ENCODE assay signal across 8 mouse cellular contexts in genomic region chr10:54074609-54075421, GRCm38 (mm10). TPM values are rescaled to one million over a fixed set of nuclear protein-coding genes. Genes with fewer than 3 reads are reported as not detected.
DNase-seq lines count a peak whose midpoint lies in the region; ATAC-seq lines count a peak whose summit lies in the region.

No protein-coding gene starts in this region.

- ATAC-seq in liver, embryonic 12.5 days = peak; percentile 14
- ATAC-seq in neural tube, embryonic 11.5 days (ENCODE audit: insufficient read depth, low FRiP score, low TSS enrichment) = peak; percentile 58

- peak overlapping the region; percentile 65 for H3K27ac ChIP-seq in forebrain, embryonic 10.5 days
- H3K27ac ChIP-seq in hindbrain, embryonic 10.5 days = peak overlapping the region; percentile 81
- peak overlapping the region; percentile 83 for H3K27ac ChIP-seq in liver, embryonic 12.5 days
- no peak overlapping the region for H3K27ac ChIP-seq in neural tube, embryonic 11.5 days (ENCODE audit: low read depth, low read length)

- H3K4me2 ChIP-seq in liver, embryonic 12.5 days = peak overlapping the region; percentile 93
- peak overlapping the region; percentile 99 for H3K4me2 ChIP-seq in neural tube, embryonic 11.5 days (ENCODE audit: low read depth)

- no peaks in the 10 kb centered on the region for H3K36me3 ChIP-seq in forebrain, embryonic 10.5 days (replicated peaks)
- no peaks in the 10 kb centered on the region for H3K36me3 ChIP-seq in hindbrain, embryonic 10.5 days
- H3K36me3 ChIP-seq in liver, embryonic 12.5 days = peaks cover 27% of the 10 kb centered on the region
- H3K36me3 ChIP-seq in neural tube, embryonic 11.5 days (ENCODE audit: control insufficient read depth, insufficient read depth, low read length) = no peaks in the 10 kb centered on the region

- under 1% methylated on average over 71 of the region's 73 CpGs for WGBS in forebrain, embryonic 10.5 days
- under 1% methylated on average over 73 of the region's 73 CpGs for WGBS in hindbrain, embryonic 10.5 days
- under 1% methylated on average over 73 of the region's 73 CpGs for WGBS in liver, embryonic 12.5 days (ENCODE audit: insufficient replicate concordance)
- WGBS in neural tube, embryonic 11.5 days = under 1% methylated on average over 56 of the region's 73 CpGs

- peaks cover 40% of the 10 kb centered on the region for H3K27me3 ChIP-seq in forebrain, embryonic 10.5 days (ENCODE audit: poor library complexity, severe bottlenecking)
- H3K27me3 ChIP-seq in hindbrain, embryonic 10.5 days (ENCODE audit: insufficient read depth, poor library complexity, severe bottlenecking) = peaks cover 19% of the 10 kb centered on the region
- H3K27me3 ChIP-seq in liver, embryonic 12.5 days (replicated peaks) = no peaks in the 10 kb centered on the region
- H3K27me3 ChIP-seq in neural tube, embryonic 11.5 days (ENCODE audit: control insufficient read depth, insufficient read depth, low read length) = peaks cover 3% of the 10 kb centered on the region; the same call in 1 of the 2 replicates

- no peaks in the 10 kb centered on the region for H3K9me3 ChIP-seq in forebrain, embryonic 10.5 days
- H3K9me3 ChIP-seq in hindbrain, embryonic 10.5 days = no peaks in the 10 kb centered on the region
- no peaks in the 10 kb centered on the region for H3K9me3 ChIP-seq in liver, embryonic 12.5 days (replicated peaks)
- no peaks in the 10 kb centered on the region for H3K9me3 ChIP-seq in neural tube, embryonic 11.5 days (ENCODE audit: control insufficient read depth, low read length)

- peak overlapping the region; percentile 95 for H3K9ac ChIP-seq in liver, embryonic 12.5 days
- H3K9ac ChIP-seq in neural tube, embryonic 11.5 days (ENCODE audit: low read length) = peak overlapping the region; percentile 54

- peak overlapping the region; percentile 70 for H3K4me3 ChIP-seq in forebrain, embryonic 10.5 days
- peak overlapping the region; percentile 84 for H3K4me3 ChIP-seq in hindbrain, embryonic 10.5 days
- peak overlapping the region; percentile 93 for H3K4me3 ChIP-seq in liver, embryonic 12.5 days
- H3K4me3 ChIP-seq in neural tube, embryonic 11.5 days (ENCODE audit: low read depth, low read length) = peak overlapping the region; percentile 68

- H3K4me1 ChIP-seq in forebrain, embryonic 10.5 days = peaks cover 27% of the 10 kb centered on the region
- peaks cover 23% of the 10 kb centered on the region for H3K4me1 ChIP-seq in hindbrain, embryonic 10.5 days (replicated peaks)
- peaks cover 56% of the 10 kb centered on the region for H3K4me1 ChIP-seq in liver, embryonic 12.5 days
- H3K4me1 ChIP-seq in neural tube, embryonic 11.5 days (ENCODE audit: control insufficient read depth, insufficient read depth, low read length) = peaks cover 6% of the 10 kb centered on the region; the same call in 1 of the 2 replicates

- DNase-seq in kidney, adult 18-20 months = peak; percentile 60
- no peak for DNase-seq in kidney, adult 9 months
- peak; percentile 48 for DNase-seq in adrenal gland, postnatal 25 days
- peak; percentile 62 for DNase-seq in forebrain, embryonic 10.5 days (ENCODE audit: extremely low spot score, low spot score)
- DNase-seq in hindbrain, embryonic 10.5 days (ENCODE audit: low spot score) = peak; percentile 71
- DNase-seq in neural tube, embryonic 11.5 days (ENCODE audit: low spot score) = peak; percentile 68
- DNase-seq in thymus, adult 18-20 months = peak; percentile 51 to 65

RNA-seq across cellular contexts. Expression of gene Man1a, which starts 1.6 kb away (rescaled TPM):
- total RNA-seq in adrenal gland, postnatal 25 days (2021) = 112 and 126 TPM in 2 replicates
- polyA plus RNA-seq in forebrain, embryonic 10.5 days (2016; fragmentation: Nextera tagmentation; extraction: Ambion mirVana) = 0.74 and 1.1 TPM in 2 replicates
- polyA plus RNA-seq in hindbrain, embryonic 10.5 days (2016; fragmentation: Nextera tagmentation; extraction: Ambion mirVana) = 2.0 and 2.1 TPM in 2 replicates
- polyA plus RNA-seq in liver, embryonic 12.5 days (2016; fragmentation: Nextera tagmentation; extraction: Ambion mirVana) = 16.1 and 16.8 TPM in 2 replicates
- 2.3 and 2.8 TPM in 2 replicates for polyA plus RNA-seq in neural tube, embryonic 11.5 days (2014; fragmentation: Nextera tagmentation; extraction: Ambion mirVana)
